ENCODE assay signal across 31 mouse cellular contexts in genomic region chr4:134353527-134354409, GRCm38 (mm10). TPM values are rescaled to one million over a fixed set of nuclear protein-coding genes. Genes with fewer than 3 reads are reported as not detected.
A peak's percentile ranks its signal among the peaks of the same experiment; 100 is the strongest.
DNase-seq lines count a peak whose midpoint lies in the region; ATAC-seq and TF ChIP-seq lines count a peak whose summit lies in the region.
"Had no signal": no experiment of that assay in that cellular context is flagged by ENCODE, and none has a peak within 500 bp of the region (broad histone marks: within the 10 kb centered on the region; RNA-seq: fewer than 3 reads in every experiment).

No protein-coding gene starts in this region.

- peaks cover 12% of the 10 kb centered on the region; the same call in 1 of the 2 replicates for H3K36me3 ChIP-seq in intestine, postnatal 0 days (ENCODE audit: control insufficient read depth, insufficient read depth)
- no peaks in the 10 kb centered on the region for H3K36me3 ChIP-seq in forebrain, postnatal 0 days (ENCODE audit: insufficient read depth)
- no peaks in the 10 kb centered on the region for H3K36me3 ChIP-seq in hindbrain, embryonic 16.5 days (ENCODE audit: control insufficient read depth, insufficient read depth, low read length)
- H3K36me3 ChIP-seq: embryonic facial prominence, embryonic 12.5 days; hindbrain, embryonic 10.5 days; kidney, embryonic 15.5 days; limb, embryonic 15.5 days had no signal

- ATAC-seq in intestine, postnatal 0 days = peak; percentile 47
- ATAC-seq in forebrain, postnatal 0 days = no peak
- no peak for ATAC-seq in hindbrain, embryonic 16.5 days
- ATAC-seq: hindbrain, postnatal 0 days had no signal

- no peaks in the 10 kb centered on the region for H3K9me3 ChIP-seq in intestine, postnatal 0 days (ENCODE audit: control insufficient read depth)
- H3K9me3 ChIP-seq in forebrain, postnatal 0 days (ENCODE audit: low read length) = no peaks in the 10 kb centered on the region
- H3K9me3 ChIP-seq in hindbrain, embryonic 16.5 days (ENCODE audit: control insufficient read depth, low read length) = no peaks in the 10 kb centered on the region
- H3K9me3 ChIP-seq: embryonic facial prominence, embryonic 12.5 days; G1E; hindbrain, embryonic 10.5 days; kidney, embryonic 15.5 days; limb, embryonic 15.5 days had no signal

- DNase-seq in adrenal gland, adult 2 months = peak; percentile 80
- DNase-seq in adrenal gland, postnatal 4 days (ENCODE audit: low spot score in 2 of 2) = no peak
- peak; percentile 42 to 50 for DNase-seq in kidney, postnatal 36 days
- no peak for DNase-seq in kidney, adult 9 months
- DNase-seq in adrenal gland, postnatal 36 days = peak; percentile 55 to 64
- no peak for DNase-seq in forebrain, postnatal 0 days
- DNase-seq: cerebellum, adult 11-12 months; cerebellum, postnatal 14 days; left cerebral cortex, postnatal 4 days; lung, embryonic 14.5 days; lung, postnatal 36 days; midbrain, embryonic 14.5 days; right cerebral cortex, postnatal 25 days; thymus, adult 18-20 months; thymus, postnatal 36 days had no signal

- no peak overlapping the region for H3K4me2 ChIP-seq in intestine, postnatal 0 days (replicated peaks; ENCODE audit: low read depth)
- no peak overlapping the region for H3K4me2 ChIP-seq in forebrain, postnatal 0 days (ENCODE audit: low read depth)
- no peak overlapping the region for H3K4me2 ChIP-seq in hindbrain, embryonic 16.5 days (ENCODE audit: low read length)
- H3K4me2 ChIP-seq: embryonic facial prominence, embryonic 12.5 days; heart, embryonic 11.5 days; kidney, embryonic 15.5 days; limb, embryonic 15.5 days; lung, embryonic 14.5 days had no signal

- H3K4me3 ChIP-seq in intestine, postnatal 0 days (ENCODE audit: low read depth, low read length) = no peak overlapping the region
- no peak overlapping the region for H3K4me3 ChIP-seq in forebrain, postnatal 0 days (ENCODE audit: low read depth, low read length)
- H3K4me3 ChIP-seq in hindbrain, embryonic 16.5 days (ENCODE audit: low read length) = no peak overlapping the region
- H3K4me3 ChIP-seq: embryonic facial prominence, embryonic 12.5 days; hindbrain, embryonic 10.5 days; kidney, embryonic 15.5 days; limb, embryonic 15.5 days had no signal

- H3K9ac ChIP-seq in intestine, postnatal 0 days (ENCODE audit: low read depth, low read length) = no peak overlapping the region
- no peak overlapping the region for H3K9ac ChIP-seq in forebrain, postnatal 0 days
- no peak overlapping the region for H3K9ac ChIP-seq in hindbrain, embryonic 16.5 days (ENCODE audit: low read depth, low read length)
- H3K9ac ChIP-seq: embryonic facial prominence, embryonic 12.5 days; kidney, embryonic 15.5 days; limb, embryonic 15.5 days; liver, embryonic 14.5 days; lung, embryonic 14.5 days had no signal

- no peaks in the 10 kb centered on the region for H3K27me3 ChIP-seq in intestine, postnatal 0 days (replicated peaks; ENCODE audit: control insufficient read depth, insufficient read depth, low read length)
- no peaks in the 10 kb centered on the region for H3K27me3 ChIP-seq in forebrain, postnatal 0 days (ENCODE audit: insufficient read depth, low read length)
- H3K27me3 ChIP-seq in hindbrain, embryonic 16.5 days (replicated peaks; ENCODE audit: control insufficient read depth, insufficient read depth, low read length) = no peaks in the 10 kb centered on the region

- TF ChIP-seq CTCF in intestine, postnatal 0 days (IDR thresholded peaks at IDR 0.05; ENCODE audit: low read depth) = no peak
- TF ChIP-seq CTCF in forebrain, postnatal 0 days (IDR thresholded peaks at IDR 0.05; ENCODE audit: low read depth) = no peak

- WGBS in intestine, postnatal 0 days = 37% methylated on average over 5 of the region's 5 CpGs
- 76% methylated on average over 5 of the region's 5 CpGs for WGBS in forebrain, postnatal 0 days
- WGBS in hindbrain, embryonic 16.5 days = 68% methylated on average over 5 of the region's 5 CpGs

- H3K4me1 ChIP-seq in intestine, postnatal 0 days (replicated peaks; ENCODE audit: control insufficient read depth, insufficient read depth, low read length) = peaks cover 16% of the 10 kb centered on the region
- no peaks in the 10 kb centered on the region for H3K4me1 ChIP-seq in forebrain, postnatal 0 days (ENCODE audit: insufficient read depth)
- peaks cover 6% of the 10 kb centered on the region for H3K4me1 ChIP-seq in hindbrain, embryonic 16.5 days (ENCODE audit: control insufficient read depth, insufficient read depth, low read depth, low read length)

- H3K27ac ChIP-seq in intestine, postnatal 0 days (ENCODE audit: low read depth, low read length) = peak overlapping the region; percentile 93
- H3K27ac ChIP-seq in forebrain, postnatal 0 days (ENCODE audit: low read depth, low read length) = no peak overlapping the region
- no peak overlapping the region for H3K27ac ChIP-seq in hindbrain, embryonic 16.5 days (ENCODE audit: low read depth, low read length)
- H3K27ac ChIP-seq: embryonic facial prominence, embryonic 12.5 days; hindbrain, embryonic 10.5 days; hindbrain, postnatal 0 days; kidney, embryonic 15.5 days; limb, embryonic 15.5 days; liver, embryonic 14.5 days had no signal

RNA-seq across cellular contexts. Expression of gene Slc30a2, which starts 10.8 kb away (rescaled TPM):
- total RNA-seq in adrenal gland, adult 2 months (2021) = 10 to 100 TPM; 21.2 to 60.8 TPM
- 33.0 and 56.4 TPM in 2 replicates for polyA plus RNA-seq in adrenal gland, adult 2 months (2012; rRNA removed)
- 10 to 100 TPM; 33.4 to 35.2 TPM for total RNA-seq in adrenal gland, postnatal 4 days (2021)
- total RNA-seq in adrenal gland, postnatal 36 days (2021) = 10 to 100 TPM; 21.6 to 41.1 TPM
- polyA plus RNA-seq in intestine, postnatal 0 days (2015; fragmentation: Nextera tagmentation; extraction: Ambion mirVana) = 15.4 and 39.1 TPM in 2 replicates
- 0.08 TPM in 1 of 2 replicates, not detected in the other for total RNA-seq in forebrain, postnatal 0 days (2014; rRNA removed)
- polyA plus RNA-seq in forebrain, postnatal 0 days (2015; fragmentation: Nextera tagmentation; extraction: Ambion mirVana) = 0.15 and 0.28 TPM in 2 replicates
- 0.17 and 0.25 TPM in 2 replicates for polyA plus RNA-seq in hindbrain, embryonic 16.5 days (2015; fragmentation: Nextera tagmentation; extraction: Ambion mirVana)
- total RNA-seq: granulocyte monocyte progenitor cell, adult 5-6 weeks; hindbrain, postnatal 0 days; layer of hippocampus, postnatal 10 days; left cerebral cortex, postnatal 4 days; megakaryocyte-erythroid progenitor cell, adult 5-6 weeks had no signal
- polyA plus RNA-seq: forebrain, embryonic 11.5 days; midbrain, embryonic 14.5 days; neural tube, embryonic 11.5 days; stomach, embryonic 14.5 days had no signal

RNA-seq across cellular contexts. Expression of gene Extl1, which starts 29.9 kb away (rescaled TPM):
- 1 to 10 TPM; 3.1 to 4.4 TPM for total RNA-seq in adrenal gland, adult 2 months (2021)
- polyA plus RNA-seq in adrenal gland, adult 2 months (2012; rRNA removed) = 4.9 and 5.6 TPM in 2 replicates
- 1 to 10 TPM; 1.4 to 1.5 TPM for total RNA-seq in adrenal gland, postnatal 4 days (2021)
- 1 to 10 TPM; 1.7 to 2.3 TPM for total RNA-seq in adrenal gland, postnatal 36 days (2021)
- 1.0 and 1.2 TPM in 2 replicates for polyA plus RNA-seq in intestine, postnatal 0 days (2015; fragmentation: Nextera tagmentation; extraction: Ambion mirVana)
- total RNA-seq in forebrain, postnatal 0 days (2014; rRNA removed) = 0.95 and 1.4 TPM in 2 replicates
- 1.2 TPM in 2 replicates for polyA plus RNA-seq in forebrain, postnatal 0 days (2015; fragmentation: Nextera tagmentation; extraction: Ambion mirVana)
- 0.65 and 0.66 TPM in 2 replicates for polyA plus RNA-seq in hindbrain, embryonic 16.5 days (2015; fragmentation: Nextera tagmentation; extraction: Ambion mirVana)
- total RNA-seq: granulocyte monocyte progenitor cell, adult 5-6 weeks; megakaryocyte-erythroid progenitor cell, adult 5-6 weeks had no signal
- polyA plus RNA-seq: G1E had no signal

RNA-seq across cellular contexts. Expression of gene Trim63, which starts 38.8 kb away (rescaled TPM):
- not detected for total RNA-seq in adrenal gland, adult 2 months (2021)
- 0.06 and 0.11 TPM in 2 replicates for polyA plus RNA-seq in adrenal gland, adult 2 months (2012; rRNA removed)
- 1 to 10 TPM in 1 of 2 experiments, under 1 TPM in 1; 0.56 to 2.1 TPM for total RNA-seq in adrenal gland, postnatal 4 days (2021)
- total RNA-seq in adrenal gland, postnatal 36 days (2021) = not detected
- 1.4 and 1.7 TPM in 2 replicates for polyA plus RNA-seq in intestine, postnatal 0 days (2015; fragmentation: Nextera tagmentation; extraction: Ambion mirVana)
- 1.3 and 1.5 TPM in 2 replicates for total RNA-seq in forebrain, postnatal 0 days (2014; rRNA removed)
- 0.18 and 0.31 TPM in 2 replicates for polyA plus RNA-seq in forebrain, postnatal 0 days (2015; fragmentation: Nextera tagmentation; extraction: Ambion mirVana)
- polyA plus RNA-seq in hindbrain, embryonic 16.5 days (2015; fragmentation: Nextera tagmentation; extraction: Ambion mirVana) = 0.76 and 1.2 TPM in 2 replicates
- total RNA-seq: G1E; granulocyte monocyte progenitor cell, adult 5-6 weeks; megakaryocyte-erythroid progenitor cell, adult 5-6 weeks had no signal
- polyA plus RNA-seq: G1E; lung, embryonic 14.5 days; stomach, embryonic 14.5 days had no signal

RNA-seq across cellular contexts. Expression of gene Pafah2, which starts 42.4 kb away (rescaled TPM):
- total RNA-seq in adrenal gland, adult 2 months (2021) = 10 to 100 TPM; 12.1 to 18.7 TPM
- polyA plus RNA-seq in adrenal gland, adult 2 months (2012; rRNA removed) = 9.1 and 15.1 TPM in 2 replicates
- 10 to 100 TPM; 13.9 to 14.9 TPM for total RNA-seq in adrenal gland, postnatal 4 days (2021)
- total RNA-seq in adrenal gland, postnatal 36 days (2021) = 10 to 100 TPM; 14.7 to 16.0 TPM
- polyA plus RNA-seq in intestine, postnatal 0 days (2015; fragmentation: Nextera tagmentation; extraction: Ambion mirVana) = 39.8 and 49.2 TPM in 2 replicates
- total RNA-seq in forebrain, postnatal 0 days (2014; rRNA removed) = 11.1 and 18.0 TPM in 2 replicates
- 6.4 and 7.6 TPM in 2 replicates for polyA plus RNA-seq in forebrain, postnatal 0 days (2015; fragmentation: Nextera tagmentation; extraction: Ambion mirVana)
- polyA plus RNA-seq in hindbrain, embryonic 16.5 days (2015; fragmentation: Nextera tagmentation; extraction: Ambion mirVana) = 7.8 and 8.5 TPM in 2 replicates

Comparison
In these comparisons a context has a peak if more than half of its experiments do, and no peak if none do; other contexts are left out.
1. DNase-seq: peak in adrenal gland, adult 2 months (single experiment), kidney, postnatal 36 days (2 of 2) and adrenal gland, postnatal 36 days (2 of 2); none in adrenal gland, postnatal 4 days (0 of 2), kidney, adult 9 months (single experiment) and forebrain, postnatal 0 days (single experiment).
2. RNA of gene Slc30a2, which starts 10.8 kb away (total RNA-seq): 21.2 to 60.8 TPM in adrenal gland, adult 2 months, 21.6 to 41.1 TPM in adrenal gland, postnatal 36 days and 33.4 to 35.2 TPM in adrenal gland, postnatal 4 days; 0.08 TPM in forebrain, postnatal 0 days; every median in the first group is over 10 times any median in the second.